Mouse (Mus musculus) C2C12 (cell line): ENCODE data around the gene Abcc1. TPM values are rescaled to one million over a fixed set of nuclear protein-coding genes. Genes with fewer than 3 reads are reported as not detected.

ENCODE experiments used
- H3K27me3 ChIP-seq: one replicate; pipeline ENCODE4 v1.6.1; 2011; ENCODE audit not compliant: control insufficient read depth, insufficient read depth, insufficient read length
- H3K36me3 ChIP-seq: one replicate; pipeline ENCODE4 v1.6.1; 2011; ENCODE audit not compliant: control insufficient read depth, insufficient read depth
- H3K4me3 ChIP-seq: one replicate; pipeline ENCODE4 v1.5.1; 2011; ENCODE audit warnings: mild to moderate bottlenecking, control low read depth; ENCODE audit not compliant: poor library complexity, insufficient read depth, severe bottlenecking
- H3K79me2 ChIP-seq: one replicate; pipeline ENCODE4 v1.6.1; 2011; ENCODE audit not compliant: control insufficient read depth, insufficient read depth
- H3K79me3 ChIP-seq: one replicate; pipeline ENCODE4 v1.6.1; 2011; ENCODE audit warnings: low read depth, control low read depth
- H3ac ChIP-seq: one replicate; pipeline ENCODE3; 2011; ENCODE audit warnings: low read depth; ENCODE audit not compliant: control insufficient read depth, insufficient read length
- CEBPB ChIP-seq: IDR thresholded peaks from one replicate; pipeline ENCODE4 v1.6.1; 2011; ENCODE audit warnings: low read depth, mild to moderate bottlenecking, control low read depth, moderate library complexity
- CTCF ChIP-seq: IDR thresholded peaks from one replicate; pipeline ENCODE4 v1.5.1; 2011; ENCODE audit not compliant: control insufficient read depth, insufficient read depth, insufficient read length
- FOSL1 ChIP-seq: IDR thresholded peaks from one replicate; pipeline ENCODE4 v1.8.0; 2011; ENCODE audit warnings: mild to moderate bottlenecking, low read length; ENCODE audit not compliant: poor library complexity, insufficient read depth, severe bottlenecking
- MAX ChIP-seq: IDR thresholded peaks from one replicate; pipeline ENCODE4 v1.6.1; 2011; ENCODE audit warnings: mild to moderate bottlenecking, control low read depth
- MYOD1 ChIP-seq: IDR thresholded peaks from one replicate; pipeline ENCODE4 v1.6.1; 2011; ENCODE audit warnings: low read depth; ENCODE audit not compliant: control insufficient read depth, insufficient read length
- MYOG ChIP-seq: IDR thresholded peaks from one replicate; pipeline ENCODE4 v1.6.1; 2011; ENCODE audit not compliant: control insufficient read depth, insufficient read length; ENCODE audit errors: extremely low read depth
- USF1 ChIP-seq: IDR thresholded peaks from one replicate; pipeline ENCODE4 v1.6.1; 2011; ENCODE audit warnings: low read depth, mild to moderate bottlenecking, control low read depth, moderate library complexity
- polyA plus RNA-seq: library from polyadenylated mRNA; unstranded; fragments of >200 nt; fragmentation: generic; extraction: Trizol; gene quantifications from one replicate; pipeline ENCODE4 v1.2.1, GENCODE M21; 2012; ENCODE audit warnings: missing spikeins

The Abcc1 gene
- polyA plus RNA-seq, 1 experiment: 35.8 TPM

GRCm38 (mm10) chr16:14493491-14494114 is 132.2 kb downstream of the Abcc1 start:
- Histone ChIP-seq H3K4me3 (no peak overlapping the region), H3K27me3 (no peaks in the 10 kb centered on the region), H3ac (no peak overlapping the region), H3K79me2 (no peaks in the 10 kb centered on the region), H3K79me3 (no peaks in the 10 kb centered on the region), H3K36me3 (no peaks in the 10 kb centered on the region)
- TF ChIP-seq MYOG: no peak

- Histone ChIP-seq H3K36me3 (no peaks in the 10 kb centered on the region), H3ac (no peak overlapping the region), H3K4me3 (no peak overlapping the region), H3K79me3 (no peaks in the 10 kb centered on the region), H3K27me3 (no peaks in the 10 kb centered on the region), H3K79me2 (no peaks in the 10 kb centered on the region)
- TF ChIP-seq USF1: no peak
- no peak for TF ChIP-seq MYOD1
- no peak for TF ChIP-seq MYOG
- no peak for TF ChIP-seq MAX
- TF ChIP-seq CTCF: no peak
- no peak for TF ChIP-seq FOSL1
- no peak for TF ChIP-seq CEBPB
Observed at GRCm38 (mm10) chr16:14501649-14502360, 140.4 kb downstream of the Abcc1 start.

- H3K79me3 ChIP-seq: no peaks in the 10 kb centered on the region
- TF ChIP-seq USF1 (no peak), CTCF (no peak), MAX (no peak), MYOD1 (no peak), CEBPB (no peak), FOSL1 (no peak), MYOG (no peak)
- H3K79me2 ChIP-seq: no peaks in the 10 kb centered on the region
- H3K36me3 ChIP-seq: no peaks in the 10 kb centered on the region
- no peaks in the 10 kb centered on the region for H3K27me3 ChIP-seq
- no peak overlapping the region for H3ac ChIP-seq
- H3K4me3 ChIP-seq: no peak overlapping the region
Observed at GRCm38 (mm10) chr16:14506461-14506860, 145.1 kb downstream of the Abcc1 start.

Other genes with a start within 250 kb of the Abcc1 start
- gene Nde1, start 198.3 kb upstream of the Abcc1 start, polyA plus RNA-seq: 68.6 TPM
- 7.0 TPM for gene Marf1, start 198.2 kb upstream of the Abcc1 start, polyA plus RNA-seq
- gene Myh11, start 70.2 kb upstream of the Abcc1 start, polyA plus RNA-seq: 0.01 TPM
- 34.2 TPM for gene Fopnl, start 44.2 kb upstream of the Abcc1 start, polyA plus RNA-seq
- not detected for gene A630010A05Rik, start 200.8 kb downstream of the Abcc1 start, polyA plus RNA-seq